Mouse (Mus musculus): ENCODE results near the gene Tacc2. TPM values are rescaled to one million over a fixed set of nuclear protein-coding genes. Genes with fewer than 3 reads are reported as not detected.

Tacc2 gene
- polyA plus RNA-seq, 1 experiment: 66.7 TPM

GRCm38 (mm10) chr7:130650621-130651020, 73.4 kb downstream of the Tacc2 start:
- TF ChIP-seq POLR2A (IDR thresholded peaks at IDR 0.05; ENCODE audit: borderline replicate concordance, insufficient read depth, low read length) (no peak), CTCF (IDR thresholded peaks at IDR 0.05; ENCODE audit: borderline replicate concordance, insufficient read depth, low read depth, low read length) (no peak)
- WGBS: 79% methylated on average over 5 of the region's 5 CpGs
- Histone ChIP-seq H3K27ac (ENCODE audit: insufficient read depth, low read length) (no peak overlapping the region), H3K27me3 (ENCODE audit: control insufficient read depth, insufficient read depth, low read length) (no peaks in the 10 kb centered on the region), H3K4me1 (ENCODE audit: control insufficient read depth, insufficient read depth, low read length) (no peaks in the 10 kb centered on the region), H3K4me3 (replicated peaks; ENCODE audit: insufficient read depth, low read depth, low read length) (no peak overlapping the region)
- DNase-seq: no peak

GRCm38 (mm10) chr7:130653036-130653555, 75.9 kb downstream of the Tacc2 start:
- Histone ChIP-seq H3K27me3 (ENCODE audit: control insufficient read depth, insufficient read depth, low read length) (no peaks in the 10 kb centered on the region), H3K4me1 (ENCODE audit: control insufficient read depth, insufficient read depth, low read length) (no peaks in the 10 kb centered on the region), H3K4me3 (replicated peaks; ENCODE audit: insufficient read depth, low read depth, low read length) (no peak overlapping the region), H3K27ac (ENCODE audit: insufficient read depth, low read length) (no peak overlapping the region)
- no peak for TF ChIP-seq POLR2A (IDR thresholded peaks at IDR 0.05; ENCODE audit: borderline replicate concordance, insufficient read depth, low read length)
- TF ChIP-seq CTCF (IDR thresholded peaks at IDR 0.05; ENCODE audit: borderline replicate concordance, insufficient read depth, low read depth, low read length): no peak
- whole genome bisulfite sequencing: 85% methylated on average over 6 of the region's 6 CpGs
- DNase-seq: no peak

- Histone ChIP-seq H3K4me3 (replicated peaks; ENCODE audit: insufficient read depth, low read depth, low read length) (no peak overlapping the region), H3K27me3 (ENCODE audit: control insufficient read depth, insufficient read depth, low read length) (no peaks in the 10 kb centered on the region), H3K27ac (ENCODE audit: insufficient read depth, low read length) (no peak overlapping the region), H3K4me1 (ENCODE audit: control insufficient read depth, insufficient read depth, low read length) (no peaks in the 10 kb centered on the region)
- 76% methylated on average over 2 of the region's 2 CpGs for WGBS
- TF ChIP-seq CTCF (IDR thresholded peaks at IDR 0.05; ENCODE audit: borderline replicate concordance, insufficient read depth, low read depth, low read length) (no peak), POLR2A (IDR thresholded peaks at IDR 0.05; ENCODE audit: borderline replicate concordance, insufficient read depth, low read length) (no peak)
- DNase-seq: no peak
Measured at GRCm38 (mm10) chr7:130654562-130654961, 77.3 kb downstream of the Tacc2 start.

- 92% methylated on average over 8 of the region's 8 CpGs for WGBS
- Histone ChIP-seq H3K27ac (ENCODE audit: insufficient read depth, low read length) (no peak overlapping the region), H3K4me3 (replicated peaks; ENCODE audit: insufficient read depth, low read depth, low read length) (no peak overlapping the region), H3K27me3 (ENCODE audit: control insufficient read depth, insufficient read depth, low read length) (no peaks in the 10 kb centered on the region), H3K4me1 (ENCODE audit: control insufficient read depth, insufficient read depth, low read length) (no peaks in the 10 kb centered on the region)
- TF ChIP-seq CTCF (IDR thresholded peaks at IDR 0.05; ENCODE audit: borderline replicate concordance, insufficient read depth, low read depth, low read length) (no peak), POLR2A (IDR thresholded peaks at IDR 0.05; ENCODE audit: borderline replicate concordance, insufficient read depth, low read length) (no peak)
- no peak for DNase-seq
Measured at GRCm38 (mm10) chr7:130656965-130657364, 79.7 kb downstream of the Tacc2 start.

- WGBS: 75% methylated on average over 13 of the region's 13 CpGs
- H3K27ac ChIP-seq (ENCODE audit: insufficient read depth, low read length): no peak overlapping the region
- no peak for DNase-seq
Measured at GRCm38 (mm10) chr7:130657751-130658150, 80.5 kb downstream of the Tacc2 start.

GRCm38 (mm10) chr7:130659129-130659528, 81.9 kb downstream of the Tacc2 start:
- no peak for DNase-seq
- no peak overlapping the region for H3K4me3 ChIP-seq (replicated peaks; ENCODE audit: insufficient read depth, low read depth, low read length)
- no peak overlapping the region for H3K27ac ChIP-seq (ENCODE audit: insufficient read depth, low read length)
- no peaks in the 10 kb centered on the region for H3K4me1 ChIP-seq (ENCODE audit: control insufficient read depth, insufficient read depth, low read length)
- WGBS: 74% methylated on average over 5 of the region's 5 CpGs
- H3K27me3 ChIP-seq (ENCODE audit: control insufficient read depth, insufficient read depth, low read length): no peaks in the 10 kb centered on the region
- TF ChIP-seq CTCF (IDR thresholded peaks at IDR 0.05; ENCODE audit: borderline replicate concordance, insufficient read depth, low read depth, low read length) (no peak), POLR2A (IDR thresholded peaks at IDR 0.05; ENCODE audit: borderline replicate concordance, insufficient read depth, low read length) (no peak)

More at GRCm38 (mm10) chr7:130657751-130658150, 80.5 kb downstream of the Tacc2 start:
- Histone ChIP-seq H3K27me3 (ENCODE audit: control insufficient read depth, insufficient read depth, low read length) (no peaks in the 10 kb centered on the region), H3K4me3 (replicated peaks; ENCODE audit: insufficient read depth, low read depth, low read length) (no peak overlapping the region), H3K4me1 (ENCODE audit: control insufficient read depth, insufficient read depth, low read length) (no peaks in the 10 kb centered on the region)
- TF ChIP-seq POLR2A (IDR thresholded peaks at IDR 0.05; ENCODE audit: borderline replicate concordance, insufficient read depth, low read length): no peak
- no peak for TF ChIP-seq CTCF (IDR thresholded peaks at IDR 0.05; ENCODE audit: borderline replicate concordance, insufficient read depth, low read depth, low read length)

GRCm38 (mm10) chr7:130662250-130662649, 85.0 kb downstream of the Tacc2 start:
- Histone ChIP-seq H3K27ac (ENCODE audit: insufficient read depth, low read length) (no peak overlapping the region), H3K4me3 (replicated peaks; ENCODE audit: insufficient read depth, low read depth, low read length) (no peak overlapping the region), H3K27me3 (ENCODE audit: control insufficient read depth, insufficient read depth, low read length) (no peaks in the 10 kb centered on the region), H3K4me1 (ENCODE audit: control insufficient read depth, insufficient read depth, low read length) (no peaks in the 10 kb centered on the region)
- WGBS: 76% methylated on average over 5 of the region's 5 CpGs
- no peak for TF ChIP-seq POLR2A (IDR thresholded peaks at IDR 0.05; ENCODE audit: borderline replicate concordance, insufficient read depth, low read length)
- no peak for DNase-seq

- Histone ChIP-seq H3K27me3 (ENCODE audit: control insufficient read depth, insufficient read depth, low read length) (no peaks in the 10 kb centered on the region), H3K27ac (ENCODE audit: insufficient read depth, low read length) (no peak overlapping the region)
- DNase-seq: no peak
Measured at GRCm38 (mm10) chr7:130662869-130663268, 85.6 kb downstream of the Tacc2 start.

More at GRCm38 (mm10) chr7:130662869-130663268, 85.6 kb downstream of the Tacc2 start:
- Histone ChIP-seq H3K4me3 (replicated peaks; ENCODE audit: insufficient read depth, low read depth, low read length) (no peak overlapping the region), H3K4me1 (ENCODE audit: control insufficient read depth, insufficient read depth, low read length) (no peaks in the 10 kb centered on the region)
- WGBS: 70% methylated on average over 4 of the region's 4 CpGs
- TF ChIP-seq POLR2A (IDR thresholded peaks at IDR 0.05; ENCODE audit: borderline replicate concordance, insufficient read depth, low read length) (no peak), CTCF (IDR thresholded peaks at IDR 0.05; ENCODE audit: borderline replicate concordance, insufficient read depth, low read depth, low read length) (no peak)
